Mouse (Mus musculus) megakaryocyte-erythroid progenitor cell, adult 5-6 weeks (primary cell): ENCODE data around the gene Tmed3. TPM values are rescaled to one million over a fixed set of nuclear protein-coding genes. Genes with fewer than 3 reads are reported as not detected.

Source experiments
- total RNA-seq, 2 experiments: library from RNA; stranded (forward) in 1 of 2; stranded (reverse) in 1 of 2; fragments of 200-1000, 215-1000 nt in 1 of 2; fragments of >200 nt in 1 of 2; fragmentation: Nextera tagmentation in 1 of 2; gene quantifications; 2 replicates each; pipeline ENCODE4 v1.2.3; 2014 to 2017

The Tmed3 gene
- total RNA-seq, 2 experiments from 2014 or later: 50.5 to 63.7 TPM

Other genes with a start within 250 kb of the Tmed3 start
- gene Minar1, start 81.9 kb downstream of the Tmed3 start, total RNA-seq (2014; fragmentation: Nextera tagmentation): not detected in 2 replicates
- gene Minar1, start 81.9 kb downstream of the Tmed3 start, total RNA-seq (2017): not detected in 2 replicates
- not detected in 2 replicates for gene Ankrd34c, start 33.4 kb upstream of the Tmed3 start, total RNA-seq (2014; fragmentation: Nextera tagmentation)
- gene Ankrd34c, start 33.4 kb upstream of the Tmed3 start, total RNA-seq (2017): not detected in 2 replicates
- not detected in 2 replicates for gene Rasgrf1, start 204.8 kb upstream of the Tmed3 start, total RNA-seq (2014; fragmentation: Nextera tagmentation)
- not detected in 2 replicates for gene Rasgrf1, start 204.8 kb upstream of the Tmed3 start, total RNA-seq (2017)